Mouse (Mus musculus) layer of hippocampus, postnatal 14 days (tissue): Measurements from ENCODE around the gene Inka2. TPM values are rescaled to one million over a fixed set of nuclear protein-coding genes. Genes with fewer than 3 reads are reported as not detected.
"Not testable (repeated sequence)": the region's sequence is repeated elsewhere in the genome, so short reads cannot be mapped to it uniquely, and the experiment has no call there.

Source experiments
- DNase-seq, 2 experiments: peaks; one replicate each; pipeline ENCODE4 v3.0.0; 2021 to 2022; ENCODE audit warnings: low spot score in 2 of 2, mixed read lengths in 1 of 2
- total RNA-seq, 2 experiments: library from RNA; stranded (reverse); gene quantifications; 2 replicates each; pipeline ENCODE4 v1.2.3; 2021

Inka2 gene
- total RNA-seq, 2 experiments from 2014 or later: 50.0 to 50.9 TPM

- no peak for DNase-seq
Measured at GRCm38 (mm10) chr3:105696387-105697147, 7.8 kb upstream of the Inka2 start.

GRCm38 (mm10) chr3:105697148-105697441 is 7.3 kb upstream of the Inka2 start:
- no peak for DNase-seq

- no peak for DNase-seq
Measured at GRCm38 (mm10) chr3:105698311-105698710, 6.1 kb upstream of the Inka2 start.

GRCm38 (mm10) chr3:105699241-105699933 is 5.0 kb upstream of the Inka2 start:
- no peak for DNase-seq

- not testable (repeated sequence) for DNase-seq
Measured at GRCm38 (mm10) chr3:105700786-105701185, 3.6 kb upstream of the Inka2 start.

GRCm38 (mm10) chr3:105701399-105701798 is 3.0 kb upstream of the Inka2 start:
- DNase-seq: no peak

- DNase-seq: no peak
Measured at GRCm38 (mm10) chr3:105703571-105703970, 828 bp upstream of the Inka2 start.

- DNase-seq: peak; percentile 81 to 86
Measured at GRCm38 (mm10) chr3:105705061-105705549, 706 bp downstream of the Inka2 start.

GRCm38 (mm10) chr3:105705561-105705960 is 1.2 kb downstream of the Inka2 start:
- no peak for DNase-seq

- DNase-seq: no peak
Measured at GRCm38 (mm10) chr3:105706366-105707020, 2.1 kb downstream of the Inka2 start.

- no peak for DNase-seq
Measured at GRCm38 (mm10) chr3:105707590-105707989, 3.2 kb downstream of the Inka2 start.

- DNase-seq: peak in 1 of 2 experiments; percentile 46
Measured at GRCm38 (mm10) chr3:105710246-105710645, 5.8 kb downstream of the Inka2 start.

GRCm38 (mm10) chr3:105711741-105712140 is 7.3 kb downstream of the Inka2 start:
- no peak for DNase-seq

- DNase-seq: no peak
Measured at GRCm38 (mm10) chr3:105712827-105713226, 8.4 kb downstream of the Inka2 start.

GRCm38 (mm10) chr3:105714091-105714819 is 9.9 kb downstream of the Inka2 start:
- DNase-seq: no peak

GRCm38 (mm10) chr3:105714820-105715167 is 10.4 kb downstream of the Inka2 start:
- no peak for DNase-seq

- no peak for DNase-seq
Measured at GRCm38 (mm10) chr3:105716353-105717000, 12.1 kb downstream of the Inka2 start.

- DNase-seq: no peak
Measured at GRCm38 (mm10) chr3:105717856-105718555, 13.6 kb downstream of the Inka2 start.

GRCm38 (mm10) chr3:105718746-105719145 is 14.3 kb downstream of the Inka2 start:
- no peak for DNase-seq

- DNase-seq: no peak
Measured at GRCm38 (mm10) chr3:105719979-105720378, 15.6 kb downstream of the Inka2 start.
